Mouse (Mus musculus): Measurements from ENCODE around the gene Ccdc138. TPM values are rescaled to one million over a fixed set of nuclear protein-coding genes. Genes with fewer than 3 reads are reported as not detected.
"Not testable (repeated sequence)": the region's sequence is repeated elsewhere in the genome, so short reads cannot be mapped to it uniquely, and the experiment has no call there.

Ccdc138 gene
- polyA plus RNA-seq, 1 experiment from 2014 or later, result 11.4 TPM

DNA sequence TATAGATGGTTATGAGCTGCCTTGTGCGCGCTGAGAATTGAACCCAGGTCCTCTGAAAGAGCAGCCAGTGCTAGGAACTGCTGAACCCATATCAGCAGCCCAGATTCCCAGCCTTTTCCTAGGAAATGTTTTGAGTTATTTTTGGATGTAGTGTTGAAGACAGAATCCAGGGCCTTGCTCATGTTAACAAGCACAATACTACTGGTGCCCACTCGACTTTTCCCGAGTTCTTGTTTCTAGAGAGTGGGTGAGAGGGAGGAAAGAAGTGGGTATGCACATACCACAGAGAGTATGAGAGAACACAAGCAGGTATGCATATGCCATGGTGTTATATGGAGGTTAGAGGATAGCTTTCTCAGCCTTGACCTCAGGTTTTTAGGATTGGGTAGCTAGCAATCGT, 6.7 kb upstream of the Ccdc138 start:
- 91% methylated on average over 5 of the region's 5 CpGs for WGBS
- H3K27ac ChIP-seq (ENCODE audit: low read depth), result no peak overlapping the region
- no peak overlapping the region for H3K4me3 ChIP-seq (ENCODE audit: low read depth, low read length)
- H3K9me3 ChIP-seq (ENCODE audit: low read depth, low read length), result no peaks in the 10 kb centered on the region
- DNase-seq (no peak), ATAC-seq (ENCODE audit: insufficient read depth) (no peak)
- TF ChIP-seq CTCF (IDR thresholded peaks at IDR 0.05; ENCODE audit: low read depth), result no peak
- H3K27me3 ChIP-seq (ENCODE audit: insufficient read depth, low read length), result no peaks in the 10 kb centered on the region
- H3K36me3 ChIP-seq (ENCODE audit: insufficient read depth), result peaks cover 62% of the 10 kb centered on the region
- H3K4me1 ChIP-seq (ENCODE audit: insufficient read depth), result no peaks in the 10 kb centered on the region
- H3K4me2 ChIP-seq, result no peak overlapping the region
- no peak overlapping the region for H3K9ac ChIP-seq

DNA sequence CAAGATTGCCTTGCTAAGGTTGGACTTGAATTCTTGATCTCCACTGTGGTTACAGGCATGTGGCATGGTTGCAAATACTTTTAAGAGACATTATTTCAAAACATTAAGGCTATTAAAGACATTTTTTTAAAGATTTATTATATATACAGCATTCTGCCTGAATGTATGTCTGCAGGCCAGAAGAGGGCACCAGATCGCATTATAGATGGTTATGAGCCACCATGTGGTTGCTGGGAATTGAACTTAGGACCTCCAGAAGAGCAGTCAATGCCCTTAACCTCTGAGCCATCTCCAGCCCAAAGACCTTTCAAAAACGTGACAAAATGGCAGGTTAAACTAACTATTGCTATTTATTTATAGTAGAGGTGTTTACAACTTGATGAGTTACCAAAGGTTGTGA, 2.1 kb upstream of the Ccdc138 start:
- ATAC-seq (ENCODE audit: insufficient read depth) (no peak), DNase-seq (no peak)
- H3K36me3 ChIP-seq (ENCODE audit: insufficient read depth), result peaks cover 47% of the 10 kb centered on the region
- peak; percentile 26; the same call in 1 of the 2 replicates for TF ChIP-seq CTCF (IDR thresholded peaks at IDR 0.05; ENCODE audit: low read depth)
- no peak overlapping the region for H3K27ac ChIP-seq (ENCODE audit: low read depth)
- H3K9ac ChIP-seq, result no peak overlapping the region
- no peaks in the 10 kb centered on the region for H3K4me1 ChIP-seq (ENCODE audit: insufficient read depth)
- no peak overlapping the region for H3K4me3 ChIP-seq (ENCODE audit: low read depth, low read length)
- no peak overlapping the region for H3K4me2 ChIP-seq
- H3K27me3 ChIP-seq (ENCODE audit: insufficient read depth, low read length), result no peaks in the 10 kb centered on the region
- WGBS, result 77% methylated on average over 2 of the region's 2 CpGs
- H3K9me3 ChIP-seq (ENCODE audit: low read depth, low read length), result no peaks in the 10 kb centered on the region

- H3K9ac ChIP-seq, result peak overlapping the region; percentile 69; the same call in 1 of the 2 replicates
- peak overlapping the region; percentile 65 for H3K4me3 ChIP-seq (ENCODE audit: low read depth, low read length)
- DNase-seq, result peak; percentile 4
- peaks cover 36% of the 10 kb centered on the region for H3K36me3 ChIP-seq (ENCODE audit: insufficient read depth)
- peak overlapping the region; percentile 77 for H3K4me2 ChIP-seq
- peak overlapping the region; percentile 90 for H3K27ac ChIP-seq (ENCODE audit: low read depth)
- ATAC-seq (ENCODE audit: insufficient read depth), result no peak
- H3K27me3 ChIP-seq (ENCODE audit: insufficient read depth, low read length), result no peaks in the 10 kb centered on the region
- no peaks in the 10 kb centered on the region for H3K4me1 ChIP-seq (ENCODE audit: insufficient read depth)
- no peaks in the 10 kb centered on the region for H3K9me3 ChIP-seq (ENCODE audit: low read depth, low read length)
- no peak for TF ChIP-seq CTCF (IDR thresholded peaks at IDR 0.05; ENCODE audit: low read depth)
These were observed 1.0 kb upstream of the Ccdc138 start for GRCm38 (mm10) chr10:58496732-58497131.

DNA sequence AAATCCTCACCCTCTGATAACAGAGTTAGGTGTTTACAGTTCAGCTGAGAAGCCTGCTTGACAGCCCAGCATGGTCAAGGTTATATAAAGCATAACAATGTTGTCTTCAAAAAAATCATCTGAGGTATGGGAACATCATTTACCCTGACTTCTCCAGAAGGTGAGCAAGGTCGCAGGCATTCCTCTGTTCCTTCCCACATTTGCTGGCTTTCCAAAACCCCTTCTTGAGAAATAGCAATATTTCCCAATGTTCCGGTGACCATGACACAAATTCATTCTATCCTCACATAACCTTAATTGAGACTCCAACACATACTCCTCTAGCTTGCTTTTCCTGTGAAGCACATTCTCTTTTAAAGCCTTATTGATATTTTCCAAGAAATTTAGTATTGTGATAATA, 768 bp downstream of the Ccdc138 start:
- 54% methylated on average over 2 of the region's 2 CpGs for WGBS
- peak overlapping the region; percentile 77 for H3K4me2 ChIP-seq
- H3K9me3 ChIP-seq (ENCODE audit: low read depth, low read length), result no peaks in the 10 kb centered on the region
- no peaks in the 10 kb centered on the region for H3K4me1 ChIP-seq (ENCODE audit: insufficient read depth)
- no peak for DNase-seq
- H3K36me3 ChIP-seq (ENCODE audit: insufficient read depth), result peaks cover 18% of the 10 kb centered on the region
- no peaks in the 10 kb centered on the region for H3K27me3 ChIP-seq (ENCODE audit: insufficient read depth, low read length)
- no peak for TF ChIP-seq CTCF (IDR thresholded peaks at IDR 0.05; ENCODE audit: low read depth)
- peak overlapping the region; percentile 90 for H3K27ac ChIP-seq (ENCODE audit: low read depth)
- H3K9ac ChIP-seq, result peak overlapping the region; percentile 69
- H3K4me3 ChIP-seq (ENCODE audit: low read depth, low read length), result peak overlapping the region; percentile 65
- no peak for ATAC-seq (ENCODE audit: insufficient read depth)

DNA sequence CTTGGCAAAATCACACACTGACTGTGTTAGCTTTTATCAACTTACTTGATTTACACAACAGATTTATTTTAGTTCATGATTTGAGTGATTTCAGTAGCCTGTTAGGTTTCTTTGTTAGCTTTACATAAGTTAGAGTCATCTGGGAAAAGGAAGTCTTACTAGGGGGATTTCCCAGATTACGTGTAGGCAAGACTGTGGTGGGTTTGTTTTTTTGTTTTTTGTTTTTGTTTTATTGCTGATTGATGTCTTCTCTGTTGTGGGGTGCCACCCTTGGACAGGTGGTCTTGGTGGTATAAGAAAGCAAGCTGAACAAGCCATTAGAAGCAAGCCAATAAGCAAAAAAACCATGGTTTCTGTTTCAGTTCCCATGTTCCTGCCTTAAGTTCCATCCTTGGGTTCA, 31.6 kb downstream of the Ccdc138 start:
- Histone ChIP-seq H3K4me3 (ENCODE audit: low read depth, low read length) (no peak overlapping the region), H3K4me2 (no peak overlapping the region), H3K9ac (no peak overlapping the region), H3K27ac (ENCODE audit: low read depth) (no peak overlapping the region), H3K4me1 (ENCODE audit: insufficient read depth) (no peaks in the 10 kb centered on the region), H3K36me3 (ENCODE audit: insufficient read depth) (peaks cover 11% of the 10 kb centered on the region; the same call in 1 of the 2 replicates), H3K27me3 (ENCODE audit: insufficient read depth, low read length) (no peaks in the 10 kb centered on the region), H3K9me3 (ENCODE audit: low read depth, low read length) (no peaks in the 10 kb centered on the region)
- WGBS, result 79% methylated on average over 1 of the region's 1 CpGs
- ATAC-seq (ENCODE audit: insufficient read depth) (no peak), DNase-seq (no peak)
- TF ChIP-seq CTCF (IDR thresholded peaks at IDR 0.05; ENCODE audit: low read depth), result no peak

DNA sequence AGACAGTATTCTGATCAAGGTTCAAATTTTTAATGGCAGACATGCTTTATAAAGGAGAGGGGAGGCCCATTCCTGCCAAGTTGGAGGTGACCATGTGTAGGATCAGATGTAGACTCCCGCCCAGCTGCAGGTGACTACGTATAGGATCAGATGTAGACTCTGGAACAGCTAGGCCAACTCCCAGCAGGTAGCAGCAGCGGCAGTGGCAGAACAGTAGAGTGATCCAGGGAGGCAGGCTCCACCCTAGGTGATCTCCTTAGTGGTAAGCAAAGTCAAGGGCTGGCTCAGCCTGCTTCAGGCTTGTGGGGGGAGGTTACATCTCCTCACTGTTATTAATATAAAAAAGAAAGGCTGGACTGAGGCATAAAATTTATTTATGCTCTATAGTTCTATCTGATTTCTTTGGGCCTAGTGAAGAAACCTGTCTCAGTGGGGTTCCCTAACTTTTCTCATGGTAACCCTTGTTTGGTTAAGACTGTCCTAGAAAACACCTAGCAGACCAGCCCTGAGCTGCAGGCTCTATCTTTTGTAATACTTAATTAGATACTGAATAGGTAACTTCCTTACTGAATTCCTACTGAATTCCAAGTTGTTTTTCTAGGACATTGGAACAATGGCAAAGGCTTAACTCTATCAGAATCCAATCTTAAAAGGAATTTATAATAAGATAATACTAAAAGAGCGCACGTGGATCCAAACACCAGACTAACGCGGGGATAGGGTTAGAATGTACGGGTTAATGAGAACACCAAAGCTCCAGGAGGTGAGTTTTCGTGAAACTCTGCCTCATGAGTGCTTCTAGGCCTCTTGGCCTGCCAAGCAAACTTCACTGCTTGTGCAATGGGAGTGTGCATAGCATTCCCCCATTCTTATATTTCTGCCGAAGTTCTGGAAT, 33.4 kb downstream of the Ccdc138 start:
- peaks cover 11% of the 10 kb centered on the region; the same call in 1 of the 2 replicates for H3K36me3 ChIP-seq (ENCODE audit: insufficient read depth)
- no peak overlapping the region for H3K27ac ChIP-seq (ENCODE audit: low read depth)
- no peak for TF ChIP-seq CTCF (IDR thresholded peaks at IDR 0.05; ENCODE audit: low read depth)
- DNase-seq (no peak), ATAC-seq (ENCODE audit: insufficient read depth) (no peak)
- no peak overlapping the region for H3K4me2 ChIP-seq
- WGBS, result 85% methylated on average over 10 of the region's 10 CpGs
- H3K4me3 ChIP-seq (ENCODE audit: low read depth, low read length), result no peak overlapping the region
- H3K9me3 ChIP-seq (ENCODE audit: low read depth, low read length), result no peaks in the 10 kb centered on the region
- H3K4me1 ChIP-seq (ENCODE audit: insufficient read depth), result no peaks in the 10 kb centered on the region
- no peak overlapping the region for H3K9ac ChIP-seq
- H3K27me3 ChIP-seq (ENCODE audit: insufficient read depth, low read length), result no peaks in the 10 kb centered on the region

GRCm38 (mm10) chr10:58532177-58532576, 34.4 kb downstream of the Ccdc138 start:
- no peaks in the 10 kb centered on the region for H3K27me3 ChIP-seq (ENCODE audit: insufficient read depth, low read length)
- peaks cover 11% of the 10 kb centered on the region; the same call in 1 of the 2 replicates for H3K36me3 ChIP-seq (ENCODE audit: insufficient read depth)
- no peak overlapping the region for H3K9ac ChIP-seq
- H3K4me1 ChIP-seq (ENCODE audit: insufficient read depth), result no peaks in the 10 kb centered on the region
- ATAC-seq (ENCODE audit: insufficient read depth) (no peak), DNase-seq (no peak)
- no peak overlapping the region for H3K4me3 ChIP-seq (ENCODE audit: low read depth, low read length)
- TF ChIP-seq CTCF (IDR thresholded peaks at IDR 0.05; ENCODE audit: low read depth), result no peak
- no peak overlapping the region for H3K27ac ChIP-seq (ENCODE audit: low read depth)
- no peaks in the 10 kb centered on the region for H3K9me3 ChIP-seq (ENCODE audit: low read depth, low read length)
- no peak overlapping the region for H3K4me2 ChIP-seq
- 91% methylated on average over 2 of the region's 2 CpGs for WGBS

- not testable (repeated sequence) for H3K4me3 ChIP-seq (ENCODE audit: low read depth, low read length); DNase-seq; ATAC-seq (ENCODE audit: insufficient read depth); H3K27ac ChIP-seq (ENCODE audit: low read depth); H3K27me3 ChIP-seq (ENCODE audit: insufficient read depth, low read length); H3K4me1 ChIP-seq (ENCODE audit: insufficient read depth); H3K4me2 ChIP-seq; H3K9ac ChIP-seq; H3K9me3 ChIP-seq (ENCODE audit: low read depth, low read length); H3K36me3 ChIP-seq (ENCODE audit: insufficient read depth)
- WGBS, result 89% methylated on average over 5 of the region's 5 CpGs
These were observed 38.5 kb downstream of the Ccdc138 start for GRCm38 (mm10) chr10:58536276-58536675.

All from lung, embryonic 14.5 days (tissue).